Mouse (Mus musculus) forebrain, embryonic 14.5 days (tissue): ENCODE measurements at regions not wholly inside any gene's neighbourhood (a gene's known extent, or its start where the extent isn't known, plus 50 kb on each side); places are given as distances from the start of the nearest gene placed in this dataset.

Experiments
- ATAC-seq: fragments of 200-750 bp; cut with Nextera tagmentation; 2 replicates; pipeline ENCODE4 v1.8.0; 2017; ENCODE audit warnings: mild to moderate bottlenecking, moderate library complexity
- DNase-seq: peaks from one replicate; pipeline ENCODE4 v3.0.0-alpha.2; 2015; ENCODE audit warnings: low spot score
- H3K27ac ChIP-seq: fragments of 300-500 bp; sonication (generic); 2 replicates; pipeline ENCODE4 v1.5.1; 2014; ENCODE audit warnings: low read depth, mild to moderate bottlenecking, control low read depth, low read length, moderate library complexity
- H3K27me3 ChIP-seq: fragments of 300-500 bp; sonication (generic); replicated peaks from 2 replicates; pipeline ENCODE4 v1.6.1; 2014; ENCODE audit warnings: low read length, control low read depth, mixed read lengths; ENCODE audit not compliant: control insufficient read depth, insufficient read depth
- H3K36me3 ChIP-seq: fragments of 300-500 bp; sonication (generic); 2 replicates; pipeline ENCODE4 v1.6.1; 2014; ENCODE audit warnings: low read length, control low read depth; ENCODE audit not compliant: control insufficient read depth, insufficient read depth
- H3K4me1 ChIP-seq: fragments of 300-500 bp; sonication (generic); 2 replicates; pipeline ENCODE4 v1.6.1; 2014; ENCODE audit warnings: antibody characterized with exemption, low read length, control low read depth; ENCODE audit not compliant: control insufficient read depth, insufficient read depth
- H3K4me2 ChIP-seq: fragments of 300-500 bp; sonication (generic); 2 replicates; pipeline ENCODE4 v1.6.1; 2014; ENCODE audit warnings: mild to moderate bottlenecking, control low read depth, low read length
- H3K4me3 ChIP-seq: fragments of 300-500 bp; sonication (generic); 2 replicates; pipeline ENCODE4 v1.5.1; 2014; ENCODE audit warnings: low read depth, low read length, control low read depth
- H3K9ac ChIP-seq: fragments of 300-500 bp; sonication (generic); 2 replicates; pipeline ENCODE4 v1.6.1; 2014; ENCODE audit warnings: mild to moderate bottlenecking, low read length, control low read depth, moderate library complexity
- H3K9me3 ChIP-seq: fragments of 300-500 bp; sonication (generic); replicated peaks from 2 replicates; pipeline ENCODE4 v1.6.1; 2016; ENCODE audit warnings: low read length, control low read depth, mixed read lengths; ENCODE audit not compliant: control insufficient read depth
- WGBS: fragments of 180-500 bp; shearing (Covaris S2); extraction: QIAGEN DNeasy Blood & Tissue Kit; methylation state at CpG from one replicate; pipeline ENCODE4 v1.1.7; 2014; 5-methylcytosine and 5-hydroxymethylcytosine counted together

GRCm38 (mm10) chr10:21798103-21798502 lies 83.9 kb upstream of the Sgk1 start:
- Histone ChIP-seq H3K4me3 (no peak overlapping the region), H3K9ac (no peak overlapping the region), H3K36me3 (no peaks in the 10 kb centered on the region), H3K4me1 (no peaks in the 10 kb centered on the region), H3K9me3 (no peaks in the 10 kb centered on the region), H3K27me3 (no peaks in the 10 kb centered on the region), H3K27ac (no peak overlapping the region), H3K4me2 (no peak overlapping the region)
- DNase-seq = no peak
- no peak for ATAC-seq
- WGBS = 80% methylated on average over 6 of the region's 6 CpGs

- Histone ChIP-seq H3K36me3 (no peaks in the 10 kb centered on the region), H3K4me1 (no peaks in the 10 kb centered on the region), H3K4me2 (no peak overlapping the region), H3K9ac (no peak overlapping the region), H3K4me3 (no peak overlapping the region), H3K9me3 (no peaks in the 10 kb centered on the region), H3K27ac (no peak overlapping the region), H3K27me3 (no peaks in the 10 kb centered on the region)
- ATAC-seq (no peak), DNase-seq (no peak)
- 85% methylated on average over 5 of the region's 5 CpGs for WGBS
These were observed 80.4 kb upstream of the Sgk1 start for GRCm38 (mm10) chr10:21801556-21801955.

- no peaks in the 10 kb centered on the region for H3K36me3 ChIP-seq
- H3K4me1 ChIP-seq = no peaks in the 10 kb centered on the region
- H3K27me3 ChIP-seq = no peaks in the 10 kb centered on the region
- no peak overlapping the region for H3K4me3 ChIP-seq
- peak; percentile 13 for DNase-seq
- H3K9ac ChIP-seq = no peak overlapping the region
- H3K4me2 ChIP-seq = no peak overlapping the region
- no peak overlapping the region for H3K27ac ChIP-seq
- no peak for ATAC-seq
- H3K9me3 ChIP-seq = no peaks in the 10 kb centered on the region
These were observed 78.8 kb upstream of the Sgk1 start for GRCm38 (mm10) chr10:21803184-21803583.

DNA sequence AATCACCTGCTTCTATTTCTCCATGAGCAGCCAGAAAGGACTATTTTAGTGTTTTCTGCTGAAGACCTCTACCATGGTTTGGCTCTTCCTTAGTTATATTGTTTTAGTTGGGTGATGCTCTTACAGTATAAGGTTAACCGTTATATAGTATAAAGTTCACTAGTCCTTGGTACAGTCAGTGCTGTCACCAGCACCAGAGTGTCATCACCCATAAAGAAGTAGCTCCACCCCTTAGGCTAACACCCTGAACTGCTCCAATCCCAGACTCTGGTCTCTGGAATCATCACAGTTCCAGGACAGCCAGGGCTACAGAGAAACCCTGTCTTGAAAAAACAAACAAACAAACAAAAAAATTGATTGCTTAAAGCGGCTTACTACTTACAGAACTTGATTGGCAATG lies 77.2 kb upstream of the Sgk1 start:
- DNase-seq (no peak), ATAC-seq (no peak)
- Histone ChIP-seq H3K36me3 (no peaks in the 10 kb centered on the region), H3K4me1 (no peaks in the 10 kb centered on the region), H3K9ac (no peak overlapping the region), H3K27ac (no peak overlapping the region), H3K27me3 (no peaks in the 10 kb centered on the region), H3K4me3 (no peak overlapping the region), H3K9me3 (no peaks in the 10 kb centered on the region), H3K4me2 (no peak overlapping the region)
- 92% methylated on average over 2 of the region's 2 CpGs for WGBS

DNA sequence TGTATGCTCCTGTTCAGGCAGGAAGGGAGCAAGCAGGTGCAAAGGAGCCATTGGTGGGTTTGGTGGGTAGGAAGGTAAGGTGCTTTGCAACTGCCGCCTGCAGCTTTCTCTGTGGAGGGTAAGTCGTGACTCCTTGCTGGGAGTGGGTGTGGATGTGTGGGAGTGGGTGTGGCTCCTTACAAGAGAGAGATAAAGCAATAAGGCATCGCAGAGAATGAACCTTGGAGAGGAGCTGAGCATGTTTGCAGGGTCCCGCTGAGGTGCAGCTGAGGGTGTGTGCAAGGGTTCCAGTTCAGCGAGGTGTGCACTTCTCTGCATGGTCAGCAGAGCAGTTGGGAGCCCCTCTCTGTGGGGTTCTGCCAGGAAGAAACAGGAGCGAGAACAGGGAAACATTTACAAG lies 76.4 kb upstream of the Sgk1 start:
- H3K9ac ChIP-seq = no peak overlapping the region
- ATAC-seq (no peak), DNase-seq (no peak)
- H3K9me3 ChIP-seq = no peaks in the 10 kb centered on the region
- no peak overlapping the region for H3K4me3 ChIP-seq
- no peak overlapping the region for H3K4me2 ChIP-seq
- no peaks in the 10 kb centered on the region for H3K27me3 ChIP-seq
- no peak overlapping the region for H3K27ac ChIP-seq
- H3K36me3 ChIP-seq = no peaks in the 10 kb centered on the region
- no peaks in the 10 kb centered on the region for H3K4me1 ChIP-seq
- WGBS = 62% methylated on average over 6 of the region's 6 CpGs

GRCm38 (mm10) chr10:21806716-21807115 lies 75.3 kb upstream of the Sgk1 start:
- Histone ChIP-seq H3K27ac (no peak overlapping the region), H3K9ac (no peak overlapping the region), H3K36me3 (no peaks in the 10 kb centered on the region), H3K4me1 (no peaks in the 10 kb centered on the region), H3K4me3 (no peak overlapping the region), H3K9me3 (no peaks in the 10 kb centered on the region), H3K4me2 (no peak overlapping the region), H3K27me3 (no peaks in the 10 kb centered on the region)
- DNase-seq (no peak), ATAC-seq (no peak)
- 89% methylated on average over 4 of the region's 4 CpGs for WGBS

- no peaks in the 10 kb centered on the region for H3K9me3 ChIP-seq
- no peaks in the 10 kb centered on the region for H3K36me3 ChIP-seq
- WGBS = 83% methylated on average over 3 of the region's 3 CpGs
- no peaks in the 10 kb centered on the region for H3K27me3 ChIP-seq
- ATAC-seq (no peak), DNase-seq (no peak)
- H3K4me2 ChIP-seq = no peak overlapping the region
- H3K4me1 ChIP-seq = no peaks in the 10 kb centered on the region
- no peak overlapping the region for H3K9ac ChIP-seq
- H3K27ac ChIP-seq = no peak overlapping the region
- H3K4me3 ChIP-seq = no peak overlapping the region
These were observed 62.3 kb upstream of the Sgk1 start for GRCm38 (mm10) chr10:21819686-21820085.

GRCm38 (mm10) chr10:21821421-21821820 lies 60.6 kb upstream of the Sgk1 start:
- no peak for DNase-seq
- WGBS = 80% methylated on average over 5 of the region's 5 CpGs
- ATAC-seq = no peak

GRCm38 (mm10) chr10:21824418-21825025 lies 57.5 kb upstream of the Sgk1 start:
- Histone ChIP-seq H3K27me3 (no peaks in the 10 kb centered on the region), H3K9ac (no peak overlapping the region), H3K27ac (no peak overlapping the region), H3K4me2 (no peak overlapping the region), H3K4me1 (peaks cover 5% of the 10 kb centered on the region), H3K9me3 (no peaks in the 10 kb centered on the region), H3K36me3 (no peaks in the 10 kb centered on the region), H3K4me3 (no peak overlapping the region)
- 59% methylated on average over 12 of the region's 12 CpGs for WGBS
- ATAC-seq = no peak
- peak; percentile 10 for DNase-seq

More at GRCm38 (mm10) chr10:21821421-21821820, 60.6 kb upstream of the Sgk1 start:
- Histone ChIP-seq H3K4me2 (no peak overlapping the region), H3K9me3 (no peaks in the 10 kb centered on the region), H3K27ac (no peak overlapping the region), H3K4me3 (no peak overlapping the region), H3K9ac (no peak overlapping the region), H3K36me3 (no peaks in the 10 kb centered on the region), H3K4me1 (no peaks in the 10 kb centered on the region), H3K27me3 (no peaks in the 10 kb centered on the region)
